Mouse (Mus musculus) brain, embryonic 14.5 days (tissue): Measurements from ENCODE around the gene Napb.

Experiments used
- CTCF ChIP-seq: fragments of 200-500 bp; IDR thresholded peaks from 2 replicates; pipeline ENCODE4 v1.5.1; 2012; ENCODE audit warnings: inconsistent platforms, mild to moderate bottlenecking, moderate library complexity, borderline replicate concordance; ENCODE audit not compliant: insufficient read depth, insufficient read length; ENCODE audit errors: extremely low read depth
- POLR2A ChIP-seq: fragments of 200-500 bp; IDR thresholded peaks from 2 replicates; pipeline ENCODE4 v1.6.1; 2012; ENCODE audit warnings: mild to moderate bottlenecking, inconsistent platforms, borderline replicate concordance; ENCODE audit not compliant: poor library complexity, insufficient read depth, insufficient read length, severe bottlenecking; ENCODE audit errors: extremely low read depth

DNA sequence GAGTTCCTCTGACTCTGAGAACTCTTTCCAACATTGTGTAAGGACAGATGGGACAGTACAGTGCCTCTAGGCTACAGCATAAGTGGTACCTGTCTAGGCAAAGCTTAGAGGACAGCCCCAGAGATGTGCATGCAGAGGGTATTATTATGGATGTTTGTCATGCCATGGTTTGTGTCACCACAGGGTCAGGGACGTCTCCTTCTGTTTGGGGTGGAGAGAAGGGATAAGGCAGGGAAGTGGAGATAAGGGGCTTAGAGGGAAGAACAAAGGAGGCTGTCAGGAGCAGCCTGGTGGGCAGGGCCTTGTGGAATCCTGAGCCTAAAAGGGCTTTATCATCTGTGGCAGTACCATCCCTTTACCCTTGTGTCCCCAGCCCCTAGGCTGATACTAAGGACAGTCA lies 49.4 kb upstream of the Napb start, which contains the start of gene 8030411F24Rik:
- TF ChIP-seq CTCF (no peak), POLR2A (no peak)
